Mouse (Mus musculus) forebrain, embryonic 16.5 days (tissue): Measurements from ENCODE around the gene Olfr167. TPM values are rescaled to one million over a fixed set of nuclear protein-coding genes. Genes with fewer than 3 reads are reported as not detected.
"Not testable (repeated sequence)": the region's sequence is repeated elsewhere in the genome, so short reads cannot be mapped to it uniquely, and the experiment has no call there.

Experiments
- ATAC-seq: fragments of 200-750 bp; cut with Nextera tagmentation; 2 replicates; pipeline ENCODE4 v1.8.0; 2017; ENCODE audit warnings: mild to moderate bottlenecking, moderate library complexity
- H3K27ac ChIP-seq: fragments of 300-500 bp; sonication (generic); 2 replicates; pipeline ENCODE4 v1.5.1; 2014; ENCODE audit warnings: low read length, control low read depth
- H3K27me3 ChIP-seq: fragments of 300-500 bp; sonication (generic); replicated peaks from 2 replicates; pipeline ENCODE4 v1.6.1; 2014; ENCODE audit warnings: low read length; ENCODE audit not compliant: control insufficient read depth, insufficient read depth
- H3K36me3 ChIP-seq: fragments of 300-500 bp; sonication (generic); 2 replicates; pipeline ENCODE4 v1.6.1; 2014; ENCODE audit not compliant: control insufficient read depth, insufficient read depth
- H3K4me1 ChIP-seq: fragments of 300-500 bp; sonication (generic); replicated peaks from 2 replicates; pipeline ENCODE4 v1.6.1; 2014; ENCODE audit warnings: low read length; ENCODE audit not compliant: control insufficient read depth, insufficient read depth
- H3K4me2 ChIP-seq: fragments of 300-500 bp; sonication (generic); 2 replicates; pipeline ENCODE4 v1.6.1; 2014; ENCODE audit warnings: mild to moderate bottlenecking, low read length, control low read depth
- H3K4me3 ChIP-seq: fragments of 300-500 bp; sonication (generic); replicated peaks from 2 replicates; pipeline ENCODE4 v1.5.1; 2014; ENCODE audit warnings: mild to moderate bottlenecking, low read length, control low read depth
- H3K9ac ChIP-seq: fragments of 300-500 bp; sonication (generic); replicated peaks from 2 replicates; pipeline ENCODE4 v1.6.1; 2014; ENCODE audit warnings: low read depth, low read length, control low read depth
- H3K9me3 ChIP-seq: fragments of 300-500 bp; sonication (generic); 2 replicates; pipeline ENCODE4 v1.6.1; 2016; ENCODE audit warnings: low read length; ENCODE audit not compliant: control insufficient read depth
- WGBS: fragments of 180-500 bp; shearing (Covaris S2); extraction: QIAGEN DNeasy Blood & Tissue Kit; methylation state at CpG from one replicate; pipeline ENCODE4 v1.1.7; 2014; 5-methylcytosine and 5-hydroxymethylcytosine counted together
- polyA plus RNA-seq: library from polyadenylated mRNA; unstranded; fragments of >200 nt; fragmentation: Nextera tagmentation; extraction: Ambion mirVana; gene quantifications from 2 replicates; pipeline ENCODE4 v1.2.1, GENCODE M21; 2015

Olfr167 gene
- not detected in 2 replicates for polyA plus RNA-seq

DNA sequence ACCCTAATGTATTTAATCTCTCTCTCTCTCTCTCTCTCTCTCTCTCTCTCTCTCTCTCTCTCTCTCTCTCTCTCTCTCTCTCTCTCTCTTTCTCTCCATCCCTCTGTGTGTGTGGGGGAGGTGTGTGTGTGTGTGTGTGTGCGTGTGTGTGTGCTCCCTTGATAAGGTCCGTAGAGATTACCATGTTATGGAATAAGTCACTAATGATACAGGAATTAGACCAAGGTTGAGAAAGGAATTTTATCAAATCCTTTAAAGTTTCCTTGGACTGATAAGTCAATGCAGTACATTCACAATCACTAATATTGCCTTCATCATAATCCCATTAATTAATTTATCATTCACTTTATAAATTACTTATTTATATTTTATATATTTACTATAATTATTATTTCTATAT is at the start of gene Olfr167:
Gene Olfr167, minus strand, starts transcription at position 101 of the 400 bp plus-strand sequence.
- no peak for ATAC-seq
- no peaks in the 10 kb centered on the region for H3K36me3 ChIP-seq
- H3K27ac ChIP-seq, result no peak within 1 kb of the TSS
- no peak within 1 kb of the TSS for H3K4me3 ChIP-seq
- H3K9ac ChIP-seq, result no peak within 1 kb of the TSS
- 92% methylated on average over 2 of the region's 2 CpGs for whole genome bisulfite sequencing
- H3K4me1 ChIP-seq, result no peaks in the 10 kb centered on the region
- no peaks in the 10 kb centered on the region for H3K27me3 ChIP-seq
- no peaks in the 10 kb centered on the region for H3K9me3 ChIP-seq
- no peak within 1 kb of the TSS for H3K4me2 ChIP-seq

DNA sequence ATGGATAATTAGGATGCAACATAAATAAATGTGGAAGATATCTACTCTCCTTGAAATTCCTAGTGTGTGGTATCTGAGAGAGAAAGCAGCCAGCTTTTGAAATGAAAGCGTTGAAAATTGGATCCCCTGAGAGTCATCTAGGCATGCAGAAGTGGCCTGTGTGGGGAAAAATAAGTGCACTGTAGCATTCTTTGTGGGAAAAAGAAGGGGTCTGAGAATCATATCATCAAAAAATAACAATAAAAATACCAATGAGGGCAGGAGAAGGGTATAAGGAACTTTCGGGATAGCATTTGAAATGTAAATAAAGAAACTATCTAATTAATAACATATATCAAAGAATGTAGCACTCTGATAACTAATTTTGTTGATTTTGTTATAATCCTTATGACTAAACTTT is 49.6 kb upstream of the Olfr167 start, which contains the start of gene Olfr169:
Gene Olfr169, minus strand, starts transcription at position 101 of the 400 bp plus-strand sequence.
- not testable (repeated sequence) for H3K36me3 ChIP-seq, H3K27ac ChIP-seq, H3K4me3 ChIP-seq, H3K4me1 ChIP-seq, H3K9me3 ChIP-seq, H3K9ac ChIP-seq, ATAC-seq, H3K4me2 ChIP-seq, H3K27me3 ChIP-seq
- WGBS, result 83% methylated on average over 2 of the region's 2 CpGs

DNA sequence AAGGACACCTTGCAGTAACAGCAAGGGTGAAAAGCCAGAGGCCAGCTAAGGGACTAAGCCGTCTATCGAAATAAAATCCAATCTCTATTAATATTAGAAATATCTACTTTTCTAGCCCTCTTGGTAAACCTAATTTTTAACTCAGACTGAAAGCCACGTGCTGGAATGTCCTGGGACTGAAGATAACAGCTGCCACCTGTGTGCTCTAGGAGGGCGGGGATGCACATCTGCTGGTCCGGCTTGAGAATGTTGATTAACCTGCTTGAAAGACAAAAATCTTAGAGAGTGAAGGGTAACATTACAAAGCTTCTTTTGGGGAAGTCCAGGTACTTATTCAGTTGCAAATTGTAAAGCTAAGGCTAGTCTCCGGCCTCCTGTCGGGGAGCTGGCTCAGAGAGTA is 31.4 kb upstream of the Olfr167 start:
- H3K27ac ChIP-seq, H3K27me3 ChIP-seq, H3K9me3 ChIP-seq, H3K9ac ChIP-seq, H3K4me2 ChIP-seq, ATAC-seq, H3K4me1 ChIP-seq, H3K36me3 ChIP-seq, H3K4me3 ChIP-seq: not testable (repeated sequence)
- WGBS, result 89% methylated on average over 7 of the region's 7 CpGs

DNA sequence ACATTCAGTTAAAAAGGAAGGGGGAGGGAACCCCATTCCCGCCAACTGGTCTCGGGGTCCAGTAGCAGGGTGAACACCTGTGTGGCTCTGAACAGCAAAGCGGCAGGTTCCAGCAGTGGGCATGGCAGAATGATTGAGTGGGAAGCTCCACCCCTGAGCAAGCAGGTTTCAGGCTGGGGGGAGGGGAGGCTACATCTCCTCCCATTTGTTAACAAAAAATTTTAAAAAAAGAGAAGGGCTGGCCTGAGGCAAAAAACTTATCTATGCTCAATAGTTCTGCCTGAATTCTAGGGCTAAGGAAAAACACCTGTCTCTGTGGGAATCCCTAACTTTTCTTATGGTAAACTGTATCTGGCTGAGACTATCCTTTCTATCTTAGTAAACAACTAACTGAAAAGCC is 30.2 kb upstream of the Olfr167 start:
- H3K27me3 ChIP-seq, H3K4me3 ChIP-seq, H3K9ac ChIP-seq, H3K36me3 ChIP-seq, H3K27ac ChIP-seq, H3K4me1 ChIP-seq, H3K9me3 ChIP-seq, ATAC-seq, H3K4me2 ChIP-seq: not testable (repeated sequence)
- WGBS, result 91% methylated on average over 3 of the region's 3 CpGs

DNA sequence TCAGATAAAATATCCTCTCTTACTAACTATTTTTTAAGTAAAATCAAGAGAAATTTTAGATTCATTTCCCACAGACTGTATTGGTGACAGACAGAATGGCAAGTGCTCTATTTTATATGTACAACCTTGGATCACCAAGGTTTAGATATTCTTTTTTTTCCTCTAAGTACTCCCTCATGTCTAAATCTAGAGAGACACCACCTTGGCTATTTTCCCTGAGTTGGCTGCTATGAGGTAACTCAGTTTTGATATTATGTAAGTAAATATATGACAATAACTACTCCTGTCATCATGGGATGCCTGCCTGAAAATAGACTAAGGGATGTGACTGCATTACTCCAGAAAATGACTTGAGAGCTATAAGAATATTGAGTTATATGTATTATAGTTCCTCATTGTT is 13.4 kb upstream of the Olfr167 start, which contains the start of gene Olfr168:
Gene Olfr168, minus strand, starts transcription at position 101 of the 400 bp plus-strand sequence.
- H3K9ac ChIP-seq, result no peak within 1 kb of the TSS
- no peaks in the 10 kb centered on the region for H3K4me1 ChIP-seq
- H3K4me3 ChIP-seq, result no peak within 1 kb of the TSS
- no peaks in the 10 kb centered on the region for H3K9me3 ChIP-seq
- no peak within 1 kb of the TSS for H3K4me2 ChIP-seq
- no peak for ATAC-seq
- no peak within 1 kb of the TSS for H3K27ac ChIP-seq
- H3K27me3 ChIP-seq, result no peaks in the 10 kb centered on the region
- no peaks in the 10 kb centered on the region for H3K36me3 ChIP-seq

DNA sequence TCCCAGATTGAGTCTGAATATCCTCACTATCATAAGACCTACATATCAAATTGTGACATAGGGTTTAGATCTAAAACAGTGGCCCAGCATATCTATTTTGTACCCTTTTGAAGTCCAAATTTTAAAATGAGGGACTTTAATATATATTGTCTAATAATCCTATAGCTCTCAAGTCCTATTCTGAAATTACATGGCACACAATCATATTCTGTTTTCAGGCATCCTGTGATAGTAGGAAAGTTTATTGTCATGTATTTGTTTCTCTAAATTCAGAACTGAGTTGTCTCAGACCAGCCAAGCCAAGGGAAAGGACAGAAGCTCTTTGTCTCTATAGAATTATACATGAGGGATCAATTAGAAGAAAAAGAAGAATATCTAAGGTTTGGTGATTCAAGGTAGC is 38.7 kb downstream of the Olfr167 start, which contains the start of gene Olfr166:
Gene Olfr166, plus strand, starts transcription at position 301 of the 400 bp plus-strand sequence.
- no peaks in the 10 kb centered on the region for H3K9me3 ChIP-seq
- H3K36me3 ChIP-seq, result no peaks in the 10 kb centered on the region
- H3K27ac ChIP-seq, result no peak within 1 kb of the TSS
- H3K4me3 ChIP-seq, result no peak within 1 kb of the TSS
- H3K4me1 ChIP-seq, result no peaks in the 10 kb centered on the region
- no peaks in the 10 kb centered on the region for H3K27me3 ChIP-seq
- H3K9ac ChIP-seq, result no peak within 1 kb of the TSS
- no peak for ATAC-seq
- no peak within 1 kb of the TSS for H3K4me2 ChIP-seq

DNA sequence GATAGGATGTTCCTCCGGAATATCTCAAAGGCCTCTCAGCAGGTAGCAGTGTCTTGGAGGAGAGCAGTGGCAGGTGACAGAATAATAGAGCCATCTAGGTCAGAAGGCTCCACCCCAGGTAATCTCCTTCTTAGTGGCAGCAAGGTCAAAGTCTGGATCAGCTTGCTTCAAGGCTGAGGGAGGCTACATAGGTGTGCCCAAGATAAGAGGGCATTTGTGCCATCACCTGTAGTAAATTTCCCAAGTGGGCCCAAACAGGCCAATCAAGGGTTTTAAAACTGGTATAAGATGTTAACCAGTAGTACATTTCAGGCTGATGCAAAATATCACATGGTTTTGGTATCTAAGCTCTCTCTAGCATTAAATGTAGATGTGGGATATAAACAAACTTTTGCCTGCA is 57.7 kb downstream of the Olfr167 start:
- Histone ChIP-seq H3K27ac (no peak overlapping the region), H3K36me3 (no peaks in the 10 kb centered on the region), H3K27me3 (no peaks in the 10 kb centered on the region), H3K4me2 (no peak overlapping the region), H3K9ac (no peak overlapping the region), H3K9me3 (peaks cover 2% of the 10 kb centered on the region; the same call in 1 of the 2 replicates), H3K4me1 (no peaks in the 10 kb centered on the region), H3K4me3 (no peak overlapping the region)
- WGBS, result 75% methylated on average over 1 of the region's 1 CpGs
- ATAC-seq, result no peak

Other genes with a start within 250 kb of the Olfr167 start
- not detected in 2 replicates for gene Olfr164, start 208.2 kb downstream of the Olfr167 start, polyA plus RNA-seq
- gene Olfr165, start 99.1 kb downstream of the Olfr167 start, polyA plus RNA-seq, result not detected in 2 replicates
- not detected in 2 replicates for gene Olfr166, start 38.6 kb downstream of the Olfr167 start, polyA plus RNA-seq
- not detected in 2 replicates for gene Olfr168, start 13.3 kb upstream of the Olfr167 start, polyA plus RNA-seq
- not detected in 2 replicates for gene Olfr169, start 49.5 kb upstream of the Olfr167 start, polyA plus RNA-seq
- not detected in 2 replicates for gene Olfr170, start 89.6 kb upstream of the Olfr167 start, polyA plus RNA-seq
- gene Olfr171, start 107.7 kb upstream of the Olfr167 start, polyA plus RNA-seq, result not detected in 2 replicates
- gene Lamp3, start 184.1 kb upstream of the Olfr167 start, polyA plus RNA-seq, result not detected in 2 replicates
- 50.9 and 55.5 TPM in 2 replicates for gene B3gnt5, start 237.9 kb upstream of the Olfr167 start, polyA plus RNA-seq